Mouse (Mus musculus) liver, embryonic 15.5 days (tissue): ENCODE data around the gene Myl9. TPM values are rescaled to one million over a fixed set of nuclear protein-coding genes. Genes with fewer than 3 reads are reported as not detected.
"Not testable (repeated sequence)": the region's sequence is repeated elsewhere in the genome, so short reads cannot be mapped to it uniquely, and the experiment has no call there.

Experiments
- ATAC-seq: fragments of 200-750 bp; cut with Nextera tagmentation; 2 replicates; pipeline ENCODE4 v1.8.0; 2017; ENCODE audit warnings: moderate number of reproducible peaks, mild to moderate bottlenecking, moderate library complexity; ENCODE audit not compliant: insufficient read depth
- H3K27ac ChIP-seq: fragments of 300-500 bp; sonication (generic); replicated peaks from 2 replicates; pipeline ENCODE4 v1.5.1; 2015; ENCODE audit warnings: mild to moderate bottlenecking, inconsistent platforms
- H3K27me3 ChIP-seq: fragments of 300-500 bp; sonication (generic); 2 replicates; pipeline ENCODE4 v1.6.1; 2015; ENCODE audit warnings: mild to moderate bottlenecking, inconsistent platforms
- H3K36me3 ChIP-seq: fragments of 300-500 bp; sonication (generic); replicated peaks from 2 replicates; pipeline ENCODE4 v1.6.1; 2015; ENCODE audit warnings: moderate library complexity, mild to moderate bottlenecking, inconsistent platforms
- H3K4me1 ChIP-seq: fragments of 300-500 bp; sonication (generic); replicated peaks from 2 replicates; pipeline ENCODE4 v1.6.1; 2015; ENCODE audit warnings: inconsistent platforms
- H3K4me2 ChIP-seq: fragments of 300-500 bp; sonication (generic); 2 replicates; pipeline ENCODE4 v1.6.1; 2015; ENCODE audit warnings: moderate library complexity, mild to moderate bottlenecking, inconsistent platforms
- H3K4me3 ChIP-seq: fragments of 300-500 bp; sonication (generic); replicated peaks from 2 replicates; pipeline ENCODE4 v1.5.1; 2015; ENCODE audit warnings: mild to moderate bottlenecking, inconsistent platforms
- H3K9ac ChIP-seq: fragments of 300-500 bp; sonication (generic); 2 replicates; pipeline ENCODE4 v1.6.1; 2015; ENCODE audit warnings: moderate library complexity, mild to moderate bottlenecking, inconsistent platforms
- H3K9me3 ChIP-seq: fragments of 300-500 bp; sonication (generic); replicated peaks from 2 replicates; pipeline ENCODE4 v1.6.1; 2016; ENCODE audit warnings: inconsistent platforms
- WGBS: fragments of 180-500 bp; shearing (Covaris S2); methylation state at CpG from one replicate; pipeline ENCODE4 v1.1.7; 2015; ENCODE audit warnings: mixed read lengths; ENCODE audit not compliant: insufficient replicate concordance; 5-methylcytosine and 5-hydroxymethylcytosine counted together
- polyA plus RNA-seq: library from polyadenylated mRNA; unstranded; fragments of >200 nt; fragmentation: Nextera tagmentation; extraction: Ambion mirVana; gene quantifications from 2 replicates; pipeline ENCODE4 v1.2.1, GENCODE M21; 2015

Myl9 gene
- polyA plus RNA-seq, 1 experiment from 2014 or later, result 48.1 TPM

DNA sequence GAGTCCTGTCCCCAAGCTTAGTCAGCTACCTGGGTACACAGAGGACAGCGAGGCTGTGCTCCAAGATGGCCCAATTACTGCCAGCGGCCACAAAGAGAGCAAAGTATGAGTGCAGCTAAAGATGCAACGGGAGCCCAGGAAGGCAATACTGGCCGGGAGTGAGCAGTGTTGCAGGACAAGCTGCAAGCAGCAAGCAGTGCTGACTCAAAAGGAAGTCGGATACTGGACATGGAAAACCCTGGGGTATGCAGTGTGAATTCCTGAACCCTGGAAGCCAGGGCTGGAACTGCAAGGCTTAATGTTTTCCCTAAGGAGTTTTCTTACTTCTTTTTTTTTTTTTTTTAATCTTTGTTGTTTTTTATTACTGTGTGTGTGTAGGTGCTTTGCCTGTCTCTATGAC lies 36.3 kb downstream of the Myl9 start:
- Histone ChIP-seq H3K4me1 (no peaks in the 10 kb centered on the region), H3K9ac (no peak overlapping the region), H3K27me3 (0 out of 2 replicates have a peak, but pooled peaks cover 4% of the 10 kb centered on the region), H3K4me2 (no peak overlapping the region), H3K9me3 (no peaks in the 10 kb centered on the region), H3K36me3 (no peaks in the 10 kb centered on the region), H3K4me3 (no peak overlapping the region), H3K27ac (no peak overlapping the region)
- WGBS, result 66% methylated on average over 5 of the region's 5 CpGs
- ATAC-seq, result no peak

DNA sequence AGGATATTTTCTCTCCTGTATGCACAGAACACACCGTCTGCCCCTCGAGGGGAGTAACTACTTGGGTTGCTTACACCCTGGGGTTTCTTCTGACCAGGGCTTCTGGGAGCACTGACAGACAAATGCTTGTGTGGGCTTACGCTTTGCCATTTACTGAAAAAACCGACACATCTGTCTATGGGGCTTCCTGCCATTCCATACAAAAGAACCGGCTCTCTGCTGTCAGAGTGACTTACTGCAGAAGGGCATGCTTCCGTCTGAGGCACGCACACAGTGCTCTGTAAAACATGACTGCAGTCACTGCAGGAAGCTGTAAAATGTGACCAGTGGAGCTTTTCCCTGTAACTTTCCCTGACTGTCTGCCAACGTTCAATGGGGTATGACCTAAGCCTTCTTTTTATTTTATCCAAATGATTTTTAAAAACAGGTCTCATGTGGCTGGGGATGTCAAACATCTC lies 39.2 kb downstream of the Myl9 start:
- H3K9ac ChIP-seq, result no peak overlapping the region
- H3K36me3 ChIP-seq, result no peaks in the 10 kb centered on the region
- 0 out of 2 replicates have a peak, but pooled peaks cover 4% of the 10 kb centered on the region for H3K27me3 ChIP-seq
- H3K4me3 ChIP-seq, result no peak overlapping the region
- ATAC-seq, result no peak
- H3K4me1 ChIP-seq, result no peaks in the 10 kb centered on the region
- no peak overlapping the region for H3K27ac ChIP-seq
- WGBS, result 27% methylated on average over 8 of the region's 8 CpGs
- H3K4me2 ChIP-seq, result no peak overlapping the region
- no peaks in the 10 kb centered on the region for H3K9me3 ChIP-seq

DNA sequence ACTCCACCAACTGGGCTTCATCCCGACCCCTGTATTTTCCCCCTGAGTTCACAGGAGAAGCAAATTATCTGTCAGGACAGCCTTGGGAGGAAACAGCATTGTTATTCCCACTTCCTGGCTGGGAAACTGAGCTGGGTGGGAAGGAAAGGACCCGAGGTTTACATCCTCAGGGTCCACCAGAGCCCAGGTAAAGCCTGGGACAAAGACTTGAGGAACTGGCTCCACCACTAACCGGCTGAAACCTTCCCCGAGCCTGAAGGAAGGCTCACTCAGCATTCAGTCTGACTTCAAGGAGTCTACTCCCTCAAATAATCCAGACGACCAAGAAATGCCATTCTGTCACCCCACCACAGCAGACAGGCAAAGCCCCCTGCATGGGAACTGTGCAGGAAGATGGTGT lies 39.7 kb downstream of the Myl9 start:
- Histone ChIP-seq H3K9ac (no peak overlapping the region), H3K27me3 (0 out of 2 replicates have a peak, but pooled peaks cover 4% of the 10 kb centered on the region), H3K4me1 (no peaks in the 10 kb centered on the region), H3K4me2 (no peak overlapping the region), H3K27ac (no peak overlapping the region), H3K4me3 (no peak overlapping the region), H3K9me3 (no peaks in the 10 kb centered on the region), H3K36me3 (no peaks in the 10 kb centered on the region)
- ATAC-seq, result no peak
- WGBS, result 23% methylated on average over 5 of the region's 5 CpGs

DNA sequence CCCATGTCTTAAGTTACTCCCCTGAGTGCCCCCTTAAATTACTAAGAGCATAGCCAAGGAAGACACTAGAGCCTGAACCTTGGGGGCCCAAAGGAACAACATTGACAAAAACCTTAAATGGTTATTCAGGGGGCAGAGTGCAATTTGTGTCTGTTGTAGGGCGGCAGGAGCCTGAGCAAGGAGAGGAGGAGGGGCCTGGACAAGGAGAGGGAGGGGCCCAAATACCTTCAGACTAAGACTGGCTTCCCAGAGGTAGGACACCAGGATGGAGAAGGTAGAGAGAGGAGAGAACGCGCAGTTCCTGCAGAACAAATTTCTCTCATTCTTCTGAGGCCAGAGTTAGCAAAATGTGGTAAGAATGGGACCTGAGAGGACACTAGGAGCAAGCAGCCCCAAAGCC lies 40.2 kb downstream of the Myl9 start:
- Histone ChIP-seq H3K4me3 (no peak overlapping the region), H3K27me3 (0 out of 2 replicates have a peak, but pooled peaks cover 4% of the 10 kb centered on the region), H3K27ac (no peak overlapping the region), H3K9me3 (no peaks in the 10 kb centered on the region), H3K4me2 (no peak overlapping the region), H3K4me1 (no peaks in the 10 kb centered on the region), H3K36me3 (no peaks in the 10 kb centered on the region), H3K9ac (no peak overlapping the region)
- no peak for ATAC-seq
- 68% methylated on average over 3 of the region's 3 CpGs for WGBS

DNA sequence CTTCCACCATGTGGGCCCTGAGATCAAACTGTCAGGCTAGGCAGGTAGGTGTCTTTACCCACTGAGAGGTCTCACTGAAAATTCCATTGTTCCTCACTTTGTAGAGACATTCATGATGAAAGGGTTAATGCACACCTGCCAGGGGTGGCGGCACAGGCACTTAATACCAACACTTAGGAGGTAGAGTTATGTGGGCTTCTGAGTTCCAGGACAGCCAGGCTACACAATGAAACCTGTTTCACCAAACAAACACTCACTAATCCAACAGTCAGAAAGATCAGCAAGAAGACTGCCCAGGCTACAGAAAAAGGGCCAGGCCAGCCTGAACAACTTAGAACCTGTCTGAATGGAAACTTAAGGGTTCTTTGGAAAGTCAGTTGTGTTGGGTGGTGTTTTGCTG lies 40.9 kb downstream of the Myl9 start:
- H3K27ac ChIP-seq, result no peak overlapping the region
- no peak for ATAC-seq
- H3K9ac ChIP-seq, result no peak overlapping the region
- 0 out of 2 replicates have a peak, but pooled peaks cover 4% of the 10 kb centered on the region for H3K27me3 ChIP-seq
- no peaks in the 10 kb centered on the region for H3K4me1 ChIP-seq
- no peak overlapping the region for H3K4me2 ChIP-seq
- 86% methylated on average over 1 of the region's 1 CpGs for WGBS
- no peaks in the 10 kb centered on the region for H3K36me3 ChIP-seq
- H3K9me3 ChIP-seq, result no peaks in the 10 kb centered on the region
- H3K4me3 ChIP-seq, result no peak overlapping the region

DNA sequence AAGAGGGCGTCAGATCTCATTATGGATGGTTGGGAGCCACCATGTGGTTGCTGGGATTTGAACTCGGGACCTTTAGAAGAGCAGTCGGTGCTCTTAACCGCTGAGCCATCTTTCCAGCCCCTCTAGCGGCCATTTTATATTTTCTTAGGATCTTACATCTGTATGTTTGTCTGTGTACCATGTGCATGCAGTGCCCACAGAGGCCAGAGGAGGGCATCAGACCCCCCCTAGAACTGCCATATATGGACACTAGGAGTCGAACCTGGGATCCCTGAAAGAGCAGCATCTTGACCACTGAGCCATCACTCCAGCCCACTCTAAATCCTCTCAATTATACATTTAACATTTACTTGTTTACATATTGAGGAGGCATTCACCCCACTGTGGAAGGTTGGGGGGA lies 49.9 kb downstream of the Myl9 start:
- not testable (repeated sequence) for H3K9me3 ChIP-seq, ATAC-seq, H3K4me2 ChIP-seq, H3K4me1 ChIP-seq, H3K4me3 ChIP-seq, H3K36me3 ChIP-seq, H3K9ac ChIP-seq, H3K27ac ChIP-seq, H3K27me3 ChIP-seq
- 71% methylated on average over 6 of the region's 6 CpGs for WGBS

Other genes starting within 250 kb of the Myl9 start
- 12.2 and 12.3 TPM in 2 replicates for gene Aar2, start 227.8 kb upstream of the Myl9 start, polyA plus RNA-seq
- gene Dlgap4, start 161.7 kb upstream of the Myl9 start, polyA plus RNA-seq, result 10.4 and 11.9 TPM in 2 replicates
- gene Tgif2, start 64.6 kb downstream of the Myl9 start, polyA plus RNA-seq, result 6.3 and 6.6 TPM in 2 replicates
- 2.0 and 2.5 TPM in 2 replicates for gene 4930518I15Rik, start 82.5 kb downstream of the Myl9 start, polyA plus RNA-seq
- 124 and 140 TPM in 2 replicates for gene Rab5if, start 87.7 kb downstream of the Myl9 start, polyA plus RNA-seq
- 2.1 TPM in 2 replicates for gene Sla2, start 111.8 kb downstream of the Myl9 start, polyA plus RNA-seq
- 32.9 and 35.1 TPM in 2 replicates for gene Ndrg3, start 216.6 kb downstream of the Myl9 start, polyA plus RNA-seq
- gene Dsn1, start 231.7 kb downstream of the Myl9 start, polyA plus RNA-seq, result 28.9 and 29.5 TPM in 2 replicates